Mouse (Mus musculus) neutrophil, adult 5-6 weeks (primary cell): ENCODE measurements around the gene Gm36864. TPM values are rescaled to one million over a fixed set of nuclear protein-coding genes. Genes with fewer than 3 reads are reported as not detected.
"Not testable (repeated sequence)": the region's sequence is repeated elsewhere in the genome, so short reads cannot be mapped to it uniquely, and the experiment has no call there.

Experiments
- ATAC-seq: fragments of 151-379, 151-347 bp; 2 replicates; pipeline ENCODE4 v1.8.0; 2017; ENCODE audit warnings: mild to moderate bottlenecking, moderate TSS enrichment; ENCODE audit not compliant: insufficient number of reproducible peaks, poor library complexity, low FRiP score, severe bottlenecking; ENCODE audit errors: extremely low read depth
- total RNA-seq: library from RNA; stranded (forward); fragments of 200-1000 nt; gene quantifications from 2 replicates; pipeline ENCODE4 v1.2.3, GENCODE M21; 2017

Gene Gm36864
- total RNA-seq: not detected in 2 replicates

DNA sequence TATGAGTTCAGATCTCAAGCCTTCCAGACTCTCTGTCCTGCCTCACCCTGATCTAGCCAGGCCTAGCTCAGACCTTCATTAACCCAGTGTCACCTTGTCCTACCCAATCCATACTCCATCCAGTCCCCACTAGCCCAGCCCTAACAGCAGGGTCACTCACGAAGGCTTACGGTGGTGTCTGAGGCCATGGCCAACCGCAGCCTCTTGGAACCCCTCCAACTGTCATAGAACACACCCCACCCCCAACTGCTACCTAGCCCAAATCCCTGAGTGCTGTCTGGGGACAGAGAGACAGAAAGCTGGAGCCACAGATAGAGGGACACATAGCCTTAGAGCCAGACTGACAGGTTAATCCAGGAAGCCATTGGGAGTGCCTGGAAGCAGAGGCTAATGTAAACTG is at the start of gene Gm36864:
TSS of gene Gm36864 (plus strand) at position 269 of the 400 bp plus-strand sequence.
- ATAC-seq: no peak

DNA sequence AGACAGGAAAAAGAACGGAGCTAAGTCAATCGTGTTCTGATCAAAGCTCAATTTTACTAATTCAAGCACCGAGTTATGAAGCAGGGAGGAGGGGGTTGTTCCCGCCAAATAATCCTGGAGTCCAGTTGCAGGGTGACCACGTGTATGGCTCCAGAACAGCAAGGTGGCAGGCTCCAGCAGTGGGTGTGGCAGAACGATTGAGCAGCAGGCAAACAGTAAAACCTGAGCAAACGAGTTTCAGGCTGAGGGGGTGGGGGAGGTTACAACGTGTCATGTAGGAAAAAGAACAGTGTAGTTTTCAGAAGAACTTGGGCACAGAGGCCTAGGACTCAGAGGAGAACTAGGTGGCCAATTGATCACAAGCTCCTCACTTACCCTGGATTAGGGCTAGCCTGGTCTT is 49.5 kb upstream of the Gm36864 start:
- not testable (repeated sequence) for ATAC-seq

DNA sequence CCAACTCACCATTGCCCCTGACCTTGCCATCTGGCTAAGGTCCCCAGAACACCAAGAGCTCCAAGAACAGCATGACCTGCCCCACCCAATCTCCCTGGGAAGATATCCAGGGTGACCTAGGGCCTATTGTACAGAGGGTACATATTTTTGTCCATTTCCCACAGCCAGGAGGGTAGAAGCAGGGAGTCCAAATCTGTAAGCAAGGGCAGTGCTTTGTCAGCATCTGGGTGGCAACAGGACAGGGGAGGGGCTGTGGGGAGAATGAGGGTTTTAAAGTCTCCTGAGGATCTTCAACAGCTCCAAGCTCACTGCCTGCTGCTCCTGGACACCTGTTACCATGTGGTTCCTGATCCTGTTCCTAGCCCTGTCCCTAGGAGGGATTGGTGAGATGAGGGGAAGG is 48.0 kb upstream of the Gm36864 start, which contains the start of gene Klk1b24:
TSS of gene Klk1b24 (plus strand) at position 301 of the 400 bp plus-strand sequence.
- not testable (repeated sequence) for ATAC-seq

DNA sequence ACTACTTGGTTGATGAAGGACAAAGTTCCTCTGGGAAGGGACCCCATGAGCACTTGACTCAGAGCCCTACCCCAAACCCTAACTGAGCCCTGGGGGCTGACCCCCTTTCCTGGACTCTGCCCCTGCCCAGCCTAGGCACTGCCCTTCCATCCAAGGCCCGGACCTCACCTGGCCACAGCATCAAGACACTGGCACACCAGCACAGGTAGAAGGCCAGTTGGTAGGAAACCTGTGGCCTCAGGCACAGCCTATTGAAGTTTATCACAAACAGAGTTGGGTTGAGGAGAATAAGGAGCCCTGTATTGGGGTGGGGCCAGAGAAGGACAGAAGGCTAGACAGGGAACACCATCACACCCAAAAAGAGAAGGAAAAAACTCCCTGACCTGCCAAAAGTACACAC is 42.5 kb upstream of the Gm36864 start:
- not testable (repeated sequence) for ATAC-seq

GRCm38 (mm10) chr7:44197891-44198290 is 38.1 kb upstream of the Gm36864 start, which contains the start of gene Klk1b3:
Gene Klk1b3, plus strand, starts transcription at chr7:44198191.
- no peak for ATAC-seq

- ATAC-seq: not testable (repeated sequence)
These were observed 28.8 kb upstream of the Gm36864 start, which contains the start of gene Klk1b4 for GRCm38 (mm10) chr7:44207135-44207534. Gene Klk1b4, plus strand, starts transcription at chr7:44207435.

DNA sequence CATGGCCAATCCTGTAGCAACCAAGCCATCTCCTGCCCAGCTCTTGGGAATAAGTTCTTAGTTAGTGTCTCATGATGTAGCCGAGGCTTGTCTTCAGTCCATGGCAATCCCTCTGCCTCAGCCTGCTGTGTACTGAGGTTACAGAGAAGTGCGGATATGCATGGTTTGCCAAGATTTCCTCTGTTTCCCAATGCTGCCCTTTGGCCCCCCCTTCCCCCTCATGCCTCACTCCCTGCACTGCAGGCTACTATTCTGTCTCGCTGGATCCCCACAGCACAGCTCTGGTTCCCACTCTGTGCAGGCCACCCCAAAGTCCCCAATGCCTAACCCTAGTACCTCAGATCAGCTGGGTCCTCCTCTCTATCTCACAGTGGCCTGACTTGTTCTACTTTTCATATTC is 27.7 kb upstream of the Gm36864 start:
- no peak for ATAC-seq

DNA sequence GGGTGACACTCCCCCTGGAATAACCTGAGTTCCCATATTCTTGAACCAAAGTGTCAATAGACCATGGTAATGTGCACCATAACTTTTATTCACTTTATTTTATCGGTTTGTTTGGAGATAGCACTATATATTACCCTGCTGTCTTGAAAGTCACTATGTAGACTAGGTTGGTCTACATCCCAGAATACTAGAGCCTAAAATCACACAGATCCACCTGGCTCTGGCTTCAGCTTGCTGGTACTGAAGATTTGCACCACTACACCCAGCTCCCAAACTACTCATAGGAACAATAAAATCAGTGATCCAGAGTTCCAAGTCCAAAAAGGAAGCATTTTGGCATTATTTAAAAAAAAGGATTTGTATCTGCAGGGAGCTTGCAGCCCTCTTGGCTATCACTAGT is 20.3 kb upstream of the Gm36864 start, which contains the start of gene Klk1b5:
TSS of gene Klk1b5 (plus strand) at position 301 of the 400 bp plus-strand sequence.
- ATAC-seq: no peak

- ATAC-seq: not testable (repeated sequence)
These were observed 14.4 kb upstream of the Gm36864 start for GRCm38 (mm10) chr7:44221601-44222000.

DNA sequence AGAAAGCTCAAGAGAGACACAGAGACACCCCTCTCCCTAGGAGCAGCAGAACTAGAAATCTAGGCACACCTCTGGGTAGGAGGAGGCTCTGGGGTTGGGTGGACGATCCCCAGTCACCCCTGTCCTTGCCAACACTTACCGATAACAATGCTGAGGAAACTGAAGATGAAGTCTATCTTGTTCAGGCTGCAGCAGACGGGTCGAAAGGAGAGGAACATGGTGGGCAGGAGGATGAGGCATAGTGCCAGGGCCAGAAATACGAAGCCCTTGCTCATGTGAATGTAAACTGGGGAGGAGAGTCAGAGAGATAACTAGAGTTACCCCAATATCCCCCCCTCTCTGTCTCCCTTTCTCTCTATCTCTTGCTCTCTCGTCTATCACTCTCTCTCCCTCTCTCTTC is 13.6 kb upstream of the Gm36864 start:
- ATAC-seq: not testable (repeated sequence)

- no peak for ATAC-seq
These were observed 10.9 kb upstream of the Gm36864 start, which contains the start of gene Klk1 for GRCm38 (mm10) chr7:44225076-44225475. Gene Klk1, plus strand, starts transcription at chr7:44225360.

DNA sequence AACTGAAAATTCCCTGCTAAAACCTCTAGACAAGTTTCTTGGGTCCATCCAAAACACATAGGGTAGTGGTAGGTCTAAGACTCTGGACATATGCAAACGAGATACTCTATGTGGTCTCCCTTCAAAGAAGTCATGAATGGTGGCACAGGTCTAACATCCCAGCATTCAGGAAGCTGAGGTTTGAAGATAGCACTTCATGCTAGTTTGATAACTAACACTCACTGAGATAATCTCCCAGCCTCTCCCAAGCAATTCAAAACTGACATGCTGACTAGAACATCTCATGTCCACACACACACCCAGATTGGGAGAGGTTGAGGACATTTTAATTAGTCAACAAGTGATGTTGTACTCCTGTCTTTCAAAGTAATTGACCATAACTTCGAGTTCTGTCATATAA is 3.9 kb downstream of the Gm36864 start:
- ATAC-seq: no peak

DNA sequence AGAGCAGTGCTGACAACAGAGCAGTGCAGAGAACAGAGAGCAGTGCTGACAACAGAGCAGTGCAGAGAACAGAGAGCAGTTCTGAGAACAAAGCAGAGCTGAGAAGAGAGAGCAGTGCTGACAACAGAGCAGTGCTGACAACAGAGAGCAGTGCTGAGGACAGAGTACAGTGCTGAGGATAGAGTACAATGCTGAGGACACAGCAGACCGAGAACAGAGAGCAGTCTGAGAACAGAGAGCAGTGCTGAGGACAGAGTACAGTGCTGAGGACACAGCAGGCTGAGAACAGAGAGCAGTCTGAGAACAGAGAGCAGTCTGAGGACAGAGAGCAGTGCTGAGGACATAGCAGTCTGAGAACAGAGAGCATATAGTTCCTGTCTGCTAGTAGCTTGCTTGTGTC is 4.7 kb downstream of the Gm36864 start:
- no peak for ATAC-seq

GRCm38 (mm10) chr7:44241163-44241562 is 5.2 kb downstream of the Gm36864 start:
- ATAC-seq: no peak

DNA sequence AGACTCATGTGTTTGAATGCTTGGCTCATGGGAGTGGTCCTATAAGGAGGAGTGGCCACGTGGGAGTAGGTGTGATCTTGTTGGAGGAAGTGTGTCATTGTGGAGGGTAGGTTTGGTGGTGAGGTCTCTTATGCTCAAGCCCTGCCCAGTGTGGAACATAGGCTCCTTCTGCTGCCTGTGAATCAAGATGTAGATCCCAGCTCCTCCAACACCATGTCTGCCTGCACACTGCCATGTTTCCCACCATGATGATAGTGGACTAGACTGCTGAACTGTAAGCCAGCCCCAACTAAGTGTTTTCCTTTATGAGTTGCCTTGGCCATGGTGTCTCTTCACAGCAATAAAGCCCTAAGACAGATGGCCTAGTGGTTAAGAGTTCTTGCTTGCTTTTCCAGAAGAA is 8.1 kb downstream of the Gm36864 start:
- ATAC-seq: no peak

DNA sequence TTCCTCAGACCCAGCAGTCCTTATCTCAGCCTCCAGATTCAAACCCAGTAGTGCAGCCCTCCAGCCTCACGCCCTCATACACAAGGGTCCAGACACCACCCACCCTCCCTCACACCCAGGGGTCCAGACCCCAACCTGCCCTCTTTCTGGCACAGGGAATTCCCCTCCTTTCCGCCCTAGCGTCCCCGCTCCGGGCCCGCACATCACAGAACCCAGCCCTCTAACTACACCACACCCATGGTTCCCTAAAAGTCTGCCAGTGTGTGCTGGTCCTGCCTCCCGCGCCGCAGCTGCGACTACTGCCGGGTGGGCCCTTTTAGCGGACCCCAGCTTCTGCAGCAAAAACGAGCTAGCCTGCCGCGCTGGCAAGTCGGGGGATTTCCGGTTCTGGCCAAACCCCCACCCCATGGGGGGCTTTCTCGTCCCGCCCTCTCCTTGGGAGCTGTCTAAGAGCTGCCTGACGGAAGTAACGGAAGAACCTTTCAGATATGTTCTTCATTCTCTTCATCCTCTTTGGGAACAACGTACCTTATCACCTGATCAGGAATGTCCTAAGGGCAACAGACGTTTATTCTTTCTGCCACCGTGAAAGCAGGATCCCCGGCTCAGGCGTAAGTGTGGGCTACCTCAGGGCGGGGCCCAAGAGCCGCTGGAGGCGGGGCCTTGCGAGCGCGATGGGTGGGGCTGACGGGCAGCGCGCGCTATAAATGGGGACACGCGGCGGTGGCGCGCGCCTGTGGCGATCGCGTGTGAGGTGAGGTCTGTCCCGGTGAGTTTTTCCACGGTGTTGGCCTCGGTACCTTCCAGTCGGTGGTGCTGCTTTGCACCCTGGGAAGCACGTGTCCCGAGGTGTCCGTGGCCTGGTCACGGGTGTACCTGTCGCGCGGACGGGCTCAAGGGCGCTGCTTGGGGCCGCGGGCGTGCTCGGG is 10.3 kb downstream of the Gm36864 start, which contains the start of the genes 1700028J19Rik and 2410002F23Rik:
TSS of gene 1700028J19Rik (minus strand) at position 641 of the 929 bp plus-strand sequence.
TSS of gene 2410002F23Rik (plus strand) at position 668 of the 929 bp plus-strand sequence.
- ATAC-seq: peak; percentile 69

GRCm38 (mm10) chr7:44246984-44247470 is 11.1 kb downstream of the Gm36864 start:
- no peak for ATAC-seq

GRCm38 (mm10) chr7:44247971-44248370 is 12.0 kb downstream of the Gm36864 start:
- no peak for ATAC-seq

DNA sequence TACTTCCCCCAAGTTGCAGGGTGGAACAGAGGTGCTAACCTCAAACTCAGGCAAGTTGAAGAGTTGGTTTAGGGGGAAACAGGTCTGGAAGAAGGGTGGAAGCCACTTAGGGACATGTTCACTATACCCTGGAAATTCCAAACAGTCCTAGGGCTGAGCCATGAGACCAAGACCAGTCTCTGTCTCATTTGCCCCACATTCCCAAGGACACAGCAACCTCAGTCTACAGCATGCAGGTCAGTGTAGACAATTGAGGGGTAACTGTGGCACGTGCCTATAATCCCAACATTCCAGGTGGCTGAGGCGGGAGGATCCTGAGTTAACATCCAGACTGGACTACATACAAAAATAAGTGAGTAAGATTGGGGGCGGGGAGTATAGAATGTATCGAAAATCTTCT is 13.3 kb downstream of the Gm36864 start:
- ATAC-seq: no peak
